Mouse (Mus musculus): ENCODE data around the gene Fbxo46.

GRCm38 (mm10) chr7:19158601-19159000, 38.9 kb downstream of the Fbxo46 start:
- TF ChIP-seq CTCF (IDR thresholded peaks at IDR 0.05; ENCODE audit: borderline replicate concordance, insufficient read depth, low read length) (no peak), POLR2A (IDR thresholded peaks at IDR 0.05; ENCODE audit: low read depth, low read length) (no peak)

All from embryonic fibroblast, embryonic 13.5 days (primary cell).